ENCODE assay signal across 14 mouse cellular contexts in the genomic region with DNA sequence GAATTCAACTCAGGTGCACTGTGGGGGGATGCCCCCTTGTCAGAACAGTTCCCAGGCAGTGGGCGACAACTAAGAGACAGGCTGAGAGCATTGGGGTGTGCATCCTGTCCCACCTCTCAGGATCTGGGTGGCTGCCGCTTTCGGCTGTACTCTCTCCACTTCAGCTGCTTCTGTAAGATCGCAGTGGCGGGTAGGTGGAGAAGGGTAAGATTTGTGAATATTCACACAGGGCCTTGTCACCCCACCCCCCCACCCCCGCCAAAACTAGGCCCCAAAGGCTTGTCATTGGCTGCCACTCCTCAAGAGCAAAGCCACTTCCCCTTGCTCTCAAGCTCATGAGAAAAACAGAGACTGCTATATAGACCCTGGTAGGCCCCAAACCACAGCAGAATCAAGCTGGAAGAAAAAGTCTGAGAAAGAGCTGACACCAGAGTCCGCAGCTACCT. TPM values are rescaled to one million over a fixed set of nuclear protein-coding genes. Genes with fewer than 3 reads are reported as not detected.
DNase-seq lines count a peak whose midpoint lies in the region; ATAC-seq and TF ChIP-seq lines count a peak whose summit lies in the region.
"Had no signal": no experiment of that assay in that cellular context is flagged by ENCODE, and none has a peak within 500 bp of the region (broad histone marks: within the 10 kb centered on the region; RNA-seq: fewer than 3 reads in every experiment).

No protein-coding gene starts in this region.

- no peaks in the 10 kb centered on the region for H3K9me3 ChIP-seq in heart, embryonic 15.5 days (replicated peaks)
- H3K9me3 ChIP-seq: forebrain, embryonic 12.5 days; heart, embryonic 13.5 days; neural tube, embryonic 13.5 days had no signal

- H3K79me2 ChIP-seq in heart, adult 2 months (replicated peaks; ENCODE audit: control insufficient read depth, insufficient read depth, low read length) = no peaks in the 10 kb centered on the region

- H3K36me3 ChIP-seq in heart, embryonic 15.5 days = no peaks in the 10 kb centered on the region
- H3K36me3 ChIP-seq in thymus, adult 2 months (ENCODE audit: control insufficient read depth, insufficient read depth, low read length) = peaks cover 33% of the 10 kb centered on the region
- no peaks in the 10 kb centered on the region for H3K36me3 ChIP-seq in heart, adult 2 months (ENCODE audit: control insufficient read depth, insufficient read depth, low read length)
- H3K36me3 ChIP-seq: forebrain, embryonic 12.5 days; heart, embryonic 13.5 days; neural tube, embryonic 13.5 days had no signal

- no peaks in the 10 kb centered on the region for H3K27me3 ChIP-seq in heart, embryonic 15.5 days
- H3K27me3 ChIP-seq in thymus, adult 2 months (ENCODE audit: control insufficient read depth, insufficient read depth, low read length) = no peaks in the 10 kb centered on the region
- H3K27me3 ChIP-seq in heart, adult 2 months (ENCODE audit: control insufficient read depth, insufficient read depth, low read length) = no peaks in the 10 kb centered on the region
- H3K27me3 ChIP-seq: forebrain, embryonic 12.5 days; heart, embryonic 13.5 days; neural tube, embryonic 13.5 days had no signal

- H3K27ac ChIP-seq in heart, embryonic 15.5 days = 0 out of 2 replicates have a peak overlapping the region, but pooled peaks have one; percentile 31
- H3K27ac ChIP-seq in bone marrow macrophage, adult 2 months (ENCODE audit: insufficient read depth, low read depth, low read length) = peak overlapping the region; percentile 85
- peak overlapping the region; percentile 95 for H3K27ac ChIP-seq in thymus, adult 2 months (ENCODE audit: control insufficient read depth, insufficient read depth, low read length)
- no peak overlapping the region for H3K27ac ChIP-seq in heart, adult 2 months
- H3K27ac ChIP-seq: forebrain, embryonic 12.5 days; heart, embryonic 13.5 days; neural tube, embryonic 13.5 days had no signal

- no peak for ATAC-seq in heart, embryonic 15.5 days (replicated peaks; ENCODE audit: insufficient number of reproducible peaks, insufficient read depth, low FRiP score, low read depth)
- peak; percentile 38 for ATAC-seq in megakaryocyte, adult 5-6 weeks (ENCODE audit: poor library complexity, severe bottlenecking)
- no peak for ATAC-seq in frontal cortex, adult (ENCODE audit: low TSS enrichment)

- no peak for TF ChIP-seq CTCF in bone marrow macrophage, adult 2 months (IDR thresholded peaks at IDR 0.05; ENCODE audit: low read depth, low read length)
- no peak for TF ChIP-seq CTCF in thymus, adult 2 months (IDR thresholded peaks at IDR 0.05; ENCODE audit: borderline replicate concordance, control insufficient read depth, extremely low read depth, insufficient read depth, low read length, poor library complexity)
- no peak for TF ChIP-seq CTCF in heart, adult 2 months (IDR thresholded peaks at IDR 0.05)

- H3K9ac ChIP-seq in heart, embryonic 15.5 days = no peak overlapping the region
- no peak overlapping the region for H3K9ac ChIP-seq in heart, adult 2 months (ENCODE audit: low read depth, low read length)
- H3K9ac ChIP-seq: forebrain, embryonic 12.5 days; heart, embryonic 13.5 days; neural tube, embryonic 13.5 days had no signal

- TF ChIP-seq POLR2A in bone marrow macrophage, adult 2 months (IDR thresholded peaks at IDR 0.05; ENCODE audit: borderline replicate concordance, low read depth, low read length) = no peak
- TF ChIP-seq POLR2A in thymus, adult 2 months (IDR thresholded peaks at IDR 0.05; ENCODE audit: control insufficient read depth, extremely low read depth, insufficient read depth, low read length, poor library complexity) = no peak
- TF ChIP-seq POLR2A in heart, adult 2 months (IDR thresholded peaks at IDR 0.05; ENCODE audit: insufficient read depth, low read depth, low read length) = no peak

- H3K4me1 ChIP-seq in heart, embryonic 15.5 days (replicated peaks) = peaks cover 3% of the 10 kb centered on the region
- peaks cover 45% of the 10 kb centered on the region for H3K4me1 ChIP-seq in bone marrow macrophage, adult 2 months (ENCODE audit: control insufficient read depth, insufficient read depth, low read length)
- H3K4me1 ChIP-seq in thymus, adult 2 months (replicated peaks; ENCODE audit: control insufficient read depth, insufficient read depth, low read length) = peaks cover 25% of the 10 kb centered on the region
- H3K4me1 ChIP-seq in heart, adult 2 months (ENCODE audit: control insufficient read depth, insufficient read depth, low read length) = no peaks in the 10 kb centered on the region
- H3K4me1 ChIP-seq: forebrain, embryonic 12.5 days; neural tube, embryonic 13.5 days had no signal

- no peak for DNase-seq in heart, adult 8-10 months (ENCODE audit: low spot score)
- DNase-seq in thymus, adult 2 months = peak; percentile 63
- no peak for DNase-seq in left cerebral cortex, postnatal 4 days
- DNase-seq in heart, adult 2 months = no peak
- DNase-seq: kidney, adult 11 months; lung, postnatal 10 days; right cerebral cortex, postnatal 4 days had no signal

- no peak overlapping the region for H3K4me2 ChIP-seq in heart, embryonic 15.5 days
- H3K4me2 ChIP-seq: forebrain, embryonic 12.5 days; heart, embryonic 13.5 days; neural tube, embryonic 13.5 days had no signal

- WGBS in heart, embryonic 15.5 days = 78% methylated on average over 7 of the region's 7 CpGs
- WGBS in thymus, adult 2 months = 2% methylated on average over 7 of the region's 7 CpGs
- 87% methylated on average over 7 of the region's 7 CpGs for WGBS in heart, adult 2 months

- intact Hi-C loops in left cerebral cortex, postnatal 4 days (cut with DNase I) = no loop called here
- intact Hi-C loops in heart, adult 2 months (cut with DNase I) = no loop called here

- TF ChIP-seq EP300 in heart, adult 2 months (IDR thresholded peaks at IDR 0.05; ENCODE audit: insufficient read depth, low read depth, low read length) = no peak

- peak overlapping the region; percentile 7; the same call in 1 of the 2 replicates for H3K4me3 ChIP-seq in heart, embryonic 15.5 days
- H3K4me3 ChIP-seq in bone marrow macrophage, adult 2 months (ENCODE audit: insufficient read depth, low read length) = peak overlapping the region; percentile 70
- H3K4me3 ChIP-seq in thymus, adult 2 months (ENCODE audit: control insufficient read depth, insufficient read depth, low read length) = peak overlapping the region; percentile 93
- H3K4me3 ChIP-seq in heart, adult 2 months = no peak overlapping the region
- H3K4me3 ChIP-seq: forebrain, embryonic 12.5 days; heart, embryonic 13.5 days; neural tube, embryonic 13.5 days had no signal

RNA-seq across cellular contexts. Expression of a gene that starts 1.5 kb away (rescaled TPM):
- polyA plus RNA-seq in heart, embryonic 15.5 days (2015; fragmentation: Nextera tagmentation; extraction: Ambion mirVana) = 2.2 and 13.3 TPM in 2 replicates
- total RNA-seq in heart, adult 8-10 months (2022) = 1 to 10 TPM in 1 of 4 experiments, under 1 TPM in 3; 0.41 to 1.8 (median 0.76) TPM
- 66.3 and 69.9 TPM in 2 replicates for polyA plus RNA-seq in bone marrow macrophage, adult 2 months (2012; ENCODE audit: insufficient read depth, insufficient read length, missing spikeins)
- 96.3 and 105 TPM in 2 replicates for total RNA-seq in megakaryocyte, adult 5-6 weeks (2015)
- 146 and 154 TPM in 2 replicates for total RNA-seq in megakaryocyte, adult 5-6 weeks (2017)
- 311 and 314 TPM in 2 replicates for polyA plus RNA-seq in thymus, adult 2 months (2012; rRNA removed)
- under 1 TPM; 0.89 to 0.96 TPM for total RNA-seq in left cerebral cortex, postnatal 4 days (2021)
- total RNA-seq in heart, adult 2 months (2021) = 1 to 10 TPM; 1.2 to 1.3 TPM
- 1.4 and 2.9 TPM in 2 replicates for polyA plus RNA-seq in heart, adult 2 months (2012; rRNA removed)

RNA-seq across cellular contexts. Expression of a gene that starts 39.2 kb away (rescaled TPM):
- 0.49 and 0.70 TPM in 2 replicates for polyA plus RNA-seq in heart, embryonic 15.5 days (2015; fragmentation: Nextera tagmentation; extraction: Ambion mirVana)
- total RNA-seq in heart, adult 8-10 months (2022) = 1 to 10 TPM; 1.6 to 4.1 (median 2.6) TPM
- polyA plus RNA-seq in bone marrow macrophage, adult 2 months (2012; ENCODE audit: insufficient read depth, insufficient read length, missing spikeins) = not detected in 2 replicates
- not detected in 2 replicates for total RNA-seq in megakaryocyte, adult 5-6 weeks (2015)
- total RNA-seq in megakaryocyte, adult 5-6 weeks (2017) = not detected in 2 replicates
- 0.89 and 1.1 TPM in 2 replicates for polyA plus RNA-seq in thymus, adult 2 months (2012; rRNA removed)
- under 1 TPM; 0.40 to 0.60 TPM for total RNA-seq in left cerebral cortex, postnatal 4 days (2021)
- 1 to 10 TPM; 1.5 to 1.9 TPM for total RNA-seq in heart, adult 2 months (2021)
- polyA plus RNA-seq in heart, adult 2 months (2012; rRNA removed) = 2.1 and 4.1 TPM in 2 replicates

Comparison
In these comparisons a context has a peak if more than half of its experiments do, and no peak if none do; other contexts are left out.
1. RNA of a gene that starts 1.5 kb away (total RNA-seq): 96.3 to 154 TPM in megakaryocyte, adult 5-6 weeks; 1.2 to 1.3 TPM in heart, adult 2 months, 0.89 to 0.96 TPM in left cerebral cortex, postnatal 4 days and 0.41 to 1.8 TPM in heart, adult 8-10 months; every median in the first group is over 10 times any median in the second.